Mouse (Mus musculus): ENCODE results near the gene Slc17a5.

DNA sequence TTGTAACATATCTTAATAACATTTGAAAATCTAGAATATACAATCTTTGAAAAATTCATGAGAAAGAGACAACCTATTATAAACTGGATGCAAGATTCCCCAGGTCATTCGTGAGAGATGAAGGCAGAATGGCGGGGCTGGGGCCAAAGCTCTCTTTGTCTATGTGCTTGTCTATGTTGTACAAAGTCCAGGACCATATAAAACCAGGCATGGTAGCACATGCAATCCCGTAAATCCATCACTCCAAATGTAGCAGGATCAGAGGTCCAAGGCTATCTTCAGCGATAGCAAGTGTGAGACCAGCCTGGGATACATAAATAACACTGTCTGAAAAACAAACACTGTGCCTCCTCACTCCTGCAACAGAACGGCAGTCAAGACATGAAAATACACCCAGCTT is 12.1 kb upstream of the Slc17a5 start:
- no peak for TF ChIP-seq CTCF (conservative IDR thresholded peaks at IDR 0.05; ENCODE audit: low read length)
- no peak for TF ChIP-seq NANOG (IDR thresholded peaks at IDR 0.05; ENCODE audit: borderline replicate concordance, low read length)

All from E14TG2a.4 (cell line).